Mouse (Mus musculus) megakaryocyte-erythroid progenitor cell, adult 5-6 weeks (primary cell): ENCODE measurements around the gene Lrrc3b. TPM values are rescaled to one million over a fixed set of nuclear protein-coding genes. Genes with fewer than 3 reads are reported as not detected.
A peak's percentile ranks its signal among the peaks of the same experiment; 100 is the strongest.

Experiments used
- ATAC-seq: replicated peaks from 2 replicates; pipeline ENCODE4 v1.8.0; 2016; ENCODE audit warnings: mild to moderate bottlenecking, inconsistent platforms; ENCODE audit not compliant: severe bottlenecking, poor library complexity, low FRiP score, low TSS enrichment
- total RNA-seq, 2 experiments: library from RNA; stranded (forward) in 1 of 2; stranded (reverse) in 1 of 2; fragments of 200-1000, 215-1000 nt in 1 of 2; fragments of >200 nt in 1 of 2; fragmentation: Nextera tagmentation in 1 of 2; gene quantifications; 2 replicates each; pipeline ENCODE4 v1.2.3; 2014 to 2017

The Lrrc3b gene
- total RNA-seq, 2 experiments from 2014 or later = not detected

GRCm38 (mm10) chr14:15354299-15354698, 84.5 kb downstream of the Lrrc3b start:
- peak; percentile 74 for ATAC-seq

DNA sequence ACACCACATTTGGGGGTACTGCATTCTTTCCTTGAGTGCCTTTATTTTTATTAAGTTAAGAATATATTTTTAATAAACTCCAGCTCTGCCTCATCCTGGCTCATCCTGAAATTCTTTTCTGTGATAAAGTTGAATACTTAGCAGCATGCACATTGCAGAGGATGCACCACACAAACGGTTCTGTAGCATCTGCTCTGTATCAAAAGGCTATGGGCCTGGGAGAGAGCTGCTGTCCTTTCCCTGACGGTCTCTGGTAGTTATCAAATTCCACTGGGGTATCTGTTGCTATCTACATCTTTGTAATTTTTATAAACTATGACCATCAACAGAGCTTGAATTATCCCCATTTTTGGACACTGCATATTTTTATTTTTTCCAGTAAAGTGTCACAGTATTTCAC, 105.7 kb downstream of the Lrrc3b start:
- no peak for ATAC-seq

DNA sequence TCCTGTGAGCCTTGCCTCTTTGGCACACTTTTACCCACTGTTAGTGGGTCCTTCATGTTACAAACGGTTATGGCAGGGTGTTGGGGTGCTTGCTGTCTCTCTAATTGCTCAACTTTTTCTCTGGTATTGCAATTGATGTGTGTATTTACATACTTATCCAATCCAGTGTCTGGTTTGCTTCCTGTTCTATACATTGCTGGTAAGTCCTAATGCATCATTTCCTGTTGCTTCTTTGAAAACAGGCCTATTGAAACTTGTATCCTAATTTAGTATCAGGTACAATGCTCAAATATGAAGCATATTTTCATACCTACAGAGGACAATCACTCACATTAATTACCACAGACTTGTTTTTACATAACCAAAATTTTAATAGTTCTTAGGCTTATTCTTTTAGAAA, 107.4 kb downstream of the Lrrc3b start:
- no peak for ATAC-seq

- ATAC-seq = no peak
These were observed 108.6 kb downstream of the Lrrc3b start for GRCm38 (mm10) chr14:15330155-15330554.

- no peak for ATAC-seq
These were observed 112.9 kb downstream of the Lrrc3b start for GRCm38 (mm10) chr14:15325872-15326271.

GRCm38 (mm10) chr14:15322441-15323123, 116.2 kb downstream of the Lrrc3b start:
- ATAC-seq = no peak

GRCm38 (mm10) chr14:15319399-15319915, 119.3 kb downstream of the Lrrc3b start:
- no peak for ATAC-seq

DNA sequence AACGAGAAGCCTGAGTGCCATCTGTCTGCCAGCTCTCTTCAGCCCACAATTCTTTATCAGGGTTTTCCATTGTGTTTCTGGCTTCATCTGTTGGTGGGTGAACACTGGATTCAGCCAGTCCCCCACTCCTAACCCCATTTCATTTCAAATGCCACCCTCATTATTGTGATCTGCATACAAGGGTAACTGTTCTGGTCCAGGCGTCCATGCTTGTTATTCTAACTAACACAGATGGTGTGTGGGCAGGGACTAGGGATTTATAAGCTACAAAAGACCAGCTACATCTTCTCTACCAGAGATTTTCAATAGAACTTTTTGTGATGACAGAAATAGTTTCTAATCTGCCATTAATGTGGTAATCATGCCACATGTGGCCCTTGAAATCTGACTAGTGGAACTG, 130.2 kb downstream of the Lrrc3b start:
- no peak for ATAC-seq
